Mouse (Mus musculus): Measurements from ENCODE around the gene Dtnb. TPM values are rescaled to one million over a fixed set of nuclear protein-coding genes. Genes with fewer than 3 reads are reported as not detected.

Gene Dtnb
- total and polyA plus RNA-seq, 2 experiments = 11.7 to 35.6 TPM

DNA sequence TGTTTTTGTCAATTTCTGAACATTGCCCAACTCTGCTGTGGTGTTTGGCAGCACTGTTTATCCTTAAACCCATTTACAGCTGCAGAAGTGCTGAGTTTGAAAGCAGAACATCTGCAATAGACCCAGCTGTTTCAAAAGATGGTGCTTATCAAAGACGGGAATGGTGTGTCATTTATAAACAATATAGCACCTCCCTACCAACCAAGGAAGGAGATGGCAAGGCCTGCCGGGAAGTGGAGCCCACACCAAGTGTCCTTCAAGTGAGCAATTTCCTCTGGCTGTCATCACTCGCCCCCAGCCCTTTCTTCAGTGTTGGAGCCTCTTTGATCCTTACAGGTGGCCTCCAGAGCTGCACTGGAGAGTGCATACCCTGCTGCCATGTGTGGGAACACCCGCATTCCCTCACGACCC lies 97.8 kb downstream of the Dtnb start:
- no peak overlapping the region for H3K4me3 ChIP-seq (ENCODE audit: insufficient read depth, low read depth, low read length)

DNA sequence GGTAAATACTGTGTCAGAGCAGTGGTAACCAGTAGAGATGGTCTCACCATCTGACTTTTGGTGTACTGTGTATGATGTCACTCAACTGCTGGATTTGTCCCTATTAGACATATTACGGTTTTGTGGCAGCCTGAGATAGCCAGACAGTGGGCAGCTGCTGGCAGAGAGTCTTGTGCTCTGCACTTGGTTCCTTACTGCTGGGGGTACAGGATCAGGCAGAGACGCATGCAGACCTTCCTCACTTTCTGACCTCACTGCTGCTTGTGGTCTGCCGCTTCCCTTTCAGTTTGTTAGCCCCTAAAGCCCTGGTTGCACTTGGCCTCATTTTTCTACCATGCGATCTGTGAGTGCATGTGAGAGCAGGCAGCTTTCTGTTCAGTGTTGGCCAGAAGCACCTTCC lies 98.9 kb downstream of the Dtnb start:
- WGBS = 95% methylated on average over 4 of the region's 4 CpGs
- H3K79me2 ChIP-seq (ENCODE audit: control insufficient read depth, insufficient read depth, low read length) = no peaks in the 10 kb centered on the region
- DNase-seq (ENCODE audit: extremely low read depth, low read depth, low spot score) = no peak

More for the DNA sequence above, 97.8 kb downstream of the Dtnb start:
- no peaks in the 10 kb centered on the region for H3K4me1 ChIP-seq (ENCODE audit: control insufficient read depth, insufficient read depth, low read length)
- H3K27me3 ChIP-seq (ENCODE audit: control insufficient read depth, insufficient read depth, low read length) = no peaks in the 10 kb centered on the region
- H3K36me3 ChIP-seq (ENCODE audit: control insufficient read depth, insufficient read depth, low read length) = peaks cover 12% of the 10 kb centered on the region; the same call in 1 of the 2 replicates
- H3K9ac ChIP-seq (ENCODE audit: low read depth, low read length) = no peak overlapping the region
- H3K79me2 ChIP-seq (ENCODE audit: control insufficient read depth, insufficient read depth, low read length) = no peaks in the 10 kb centered on the region
- no peak overlapping the region for H3K27ac ChIP-seq (replicated peaks; ENCODE audit: insufficient read depth, low read depth, low read length)
- no peak for TF ChIP-seq CTCF (IDR thresholded peaks at IDR 0.05; ENCODE audit: low read depth, low read length)
- no peak for TF ChIP-seq POLR2A (IDR thresholded peaks at IDR 0.05; ENCODE audit: extremely low read depth, insufficient read depth, low read length)
- WGBS = 84% methylated on average over 5 of the region's 5 CpGs
- DNase-seq (ENCODE audit: extremely low read depth, low read depth, low spot score) = no peak

DNA sequence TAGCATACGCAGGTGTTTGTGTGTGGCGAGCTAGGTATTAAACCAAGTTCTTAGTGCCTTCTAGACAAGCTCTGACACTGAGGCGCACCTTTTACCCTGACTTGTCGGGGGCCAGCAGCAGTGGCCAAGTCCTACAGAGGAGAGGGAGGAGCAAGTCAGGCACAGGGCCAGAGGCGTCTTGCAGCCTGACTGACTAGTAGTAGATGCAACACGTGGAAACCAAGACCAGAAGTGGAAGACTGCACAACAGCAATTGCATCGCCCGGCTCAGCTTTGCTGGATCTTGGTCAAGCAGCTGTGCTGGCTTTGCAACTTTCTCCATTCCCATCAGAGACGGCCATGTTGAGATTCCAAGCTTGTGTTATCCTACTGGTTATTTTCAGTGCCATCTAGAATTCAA lies 100.6 kb downstream of the Dtnb start:
- no peak for DNase-seq (ENCODE audit: extremely low read depth, low read depth, low spot score)
- TF ChIP-seq CTCF (IDR thresholded peaks at IDR 0.05; ENCODE audit: low read depth, low read length) = no peak
- TF ChIP-seq POLR2A (IDR thresholded peaks at IDR 0.05; ENCODE audit: extremely low read depth, insufficient read depth, low read length) = no peak
- Histone ChIP-seq H3K36me3 (ENCODE audit: control insufficient read depth, insufficient read depth, low read length) (peaks cover 6% of the 10 kb centered on the region; the same call in 1 of the 2 replicates), H3K4me3 (ENCODE audit: insufficient read depth, low read depth, low read length) (no peak overlapping the region), H3K27ac (replicated peaks; ENCODE audit: insufficient read depth, low read depth, low read length) (no peak overlapping the region), H3K9ac (ENCODE audit: low read depth, low read length) (no peak overlapping the region), H3K27me3 (ENCODE audit: control insufficient read depth, insufficient read depth, low read length) (no peaks in the 10 kb centered on the region), H3K4me1 (ENCODE audit: control insufficient read depth, insufficient read depth, low read length) (no peaks in the 10 kb centered on the region), H3K79me2 (ENCODE audit: control insufficient read depth, insufficient read depth, low read length) (no peaks in the 10 kb centered on the region)
- WGBS = 89% methylated on average over 9 of the region's 9 CpGs

More for the DNA sequence above, 98.9 kb downstream of the Dtnb start:
- Histone ChIP-seq H3K4me3 (ENCODE audit: insufficient read depth, low read depth, low read length) (no peak overlapping the region), H3K4me1 (ENCODE audit: control insufficient read depth, insufficient read depth, low read length) (no peaks in the 10 kb centered on the region), H3K27me3 (ENCODE audit: control insufficient read depth, insufficient read depth, low read length) (no peaks in the 10 kb centered on the region), H3K27ac (replicated peaks; ENCODE audit: insufficient read depth, low read depth, low read length) (no peak overlapping the region), H3K36me3 (ENCODE audit: control insufficient read depth, insufficient read depth, low read length) (peaks cover 12% of the 10 kb centered on the region; the same call in 1 of the 2 replicates), H3K9ac (ENCODE audit: low read depth, low read length) (no peak overlapping the region)
- no peak for TF ChIP-seq CTCF (IDR thresholded peaks at IDR 0.05; ENCODE audit: low read depth, low read length)
- TF ChIP-seq POLR2A (IDR thresholded peaks at IDR 0.05; ENCODE audit: extremely low read depth, insufficient read depth, low read length) = no peak

DNA sequence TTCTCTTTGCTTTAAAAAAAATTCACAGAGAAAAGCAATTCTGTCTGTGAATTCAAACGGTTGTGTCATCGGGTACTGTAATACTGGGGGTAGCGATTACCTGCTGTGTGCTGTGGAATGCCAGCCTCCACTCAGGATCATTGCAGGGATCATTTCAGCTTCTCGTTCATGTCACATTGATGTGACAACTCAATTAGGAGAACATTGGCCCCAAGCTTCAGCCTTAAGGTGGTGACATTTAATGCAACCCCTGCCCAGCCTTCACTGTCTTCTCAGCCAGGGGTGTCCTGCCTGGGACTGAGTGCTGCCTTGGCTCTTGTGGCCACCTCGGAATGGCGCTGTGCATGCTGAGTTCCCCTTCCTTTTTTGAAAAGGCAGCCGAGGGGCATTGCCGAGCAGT lies 101.7 kb downstream of the Dtnb start:
- H3K4me3 ChIP-seq (ENCODE audit: insufficient read depth, low read depth, low read length) = no peak overlapping the region
- H3K79me2 ChIP-seq (ENCODE audit: control insufficient read depth, insufficient read depth, low read length) = no peaks in the 10 kb centered on the region
- no peak overlapping the region for H3K9ac ChIP-seq (ENCODE audit: low read depth, low read length)
- no peak for DNase-seq (ENCODE audit: extremely low read depth, low read depth, low spot score)
- no peaks in the 10 kb centered on the region for H3K27me3 ChIP-seq (ENCODE audit: control insufficient read depth, insufficient read depth, low read length)
- 94% methylated on average over 8 of the region's 8 CpGs for WGBS
- no peak overlapping the region for H3K27ac ChIP-seq (replicated peaks; ENCODE audit: insufficient read depth, low read depth, low read length)
- H3K4me1 ChIP-seq (ENCODE audit: control insufficient read depth, insufficient read depth, low read length) = no peaks in the 10 kb centered on the region
- H3K36me3 ChIP-seq (ENCODE audit: control insufficient read depth, insufficient read depth, low read length) = peaks cover 4% of the 10 kb centered on the region; the same call in 1 of the 2 replicates
- TF ChIP-seq POLR2A (IDR thresholded peaks at IDR 0.05; ENCODE audit: extremely low read depth, insufficient read depth, low read length) = no peak
- TF ChIP-seq CTCF (IDR thresholded peaks at IDR 0.05; ENCODE audit: low read depth, low read length) = no peak

DNA sequence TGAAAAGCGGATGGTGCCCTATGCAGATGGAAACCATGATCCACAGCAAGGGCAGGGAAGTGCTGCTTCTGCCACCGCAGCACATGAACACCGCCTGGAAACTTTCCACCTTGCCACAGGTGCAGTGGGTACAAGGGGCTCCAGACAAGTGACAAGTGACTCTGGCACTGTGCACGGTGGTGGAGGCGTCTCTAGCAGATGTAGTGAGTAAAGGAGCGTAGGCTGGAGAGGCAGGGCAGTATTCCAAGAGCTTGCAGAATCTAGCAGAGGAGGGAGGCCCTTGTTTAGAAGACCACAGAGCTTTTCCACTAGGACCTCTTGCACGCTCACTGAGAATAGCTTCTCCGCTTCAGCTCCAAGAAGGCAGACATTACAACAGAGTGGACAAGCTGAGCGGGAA lies 102.7 kb downstream of the Dtnb start:
- no peak for TF ChIP-seq CTCF (IDR thresholded peaks at IDR 0.05; ENCODE audit: low read depth, low read length)
- no peak for TF ChIP-seq POLR2A (IDR thresholded peaks at IDR 0.05; ENCODE audit: extremely low read depth, insufficient read depth, low read length)
- peaks cover 2% of the 10 kb centered on the region; the same call in 1 of the 2 replicates for H3K36me3 ChIP-seq (ENCODE audit: control insufficient read depth, insufficient read depth, low read length)
- no peaks in the 10 kb centered on the region for H3K79me2 ChIP-seq (ENCODE audit: control insufficient read depth, insufficient read depth, low read length)
- WGBS = 98% methylated on average over 9 of the region's 9 CpGs
- DNase-seq (ENCODE audit: extremely low read depth, low read depth, low spot score) = no peak
- no peaks in the 10 kb centered on the region for H3K4me1 ChIP-seq (ENCODE audit: control insufficient read depth, insufficient read depth, low read length)
- H3K27ac ChIP-seq (replicated peaks; ENCODE audit: insufficient read depth, low read depth, low read length) = no peak overlapping the region
- H3K4me3 ChIP-seq (ENCODE audit: insufficient read depth, low read depth, low read length) = no peak overlapping the region
- no peaks in the 10 kb centered on the region for H3K27me3 ChIP-seq (ENCODE audit: control insufficient read depth, insufficient read depth, low read length)
- H3K9ac ChIP-seq (ENCODE audit: low read depth, low read length) = no peak overlapping the region

DNA sequence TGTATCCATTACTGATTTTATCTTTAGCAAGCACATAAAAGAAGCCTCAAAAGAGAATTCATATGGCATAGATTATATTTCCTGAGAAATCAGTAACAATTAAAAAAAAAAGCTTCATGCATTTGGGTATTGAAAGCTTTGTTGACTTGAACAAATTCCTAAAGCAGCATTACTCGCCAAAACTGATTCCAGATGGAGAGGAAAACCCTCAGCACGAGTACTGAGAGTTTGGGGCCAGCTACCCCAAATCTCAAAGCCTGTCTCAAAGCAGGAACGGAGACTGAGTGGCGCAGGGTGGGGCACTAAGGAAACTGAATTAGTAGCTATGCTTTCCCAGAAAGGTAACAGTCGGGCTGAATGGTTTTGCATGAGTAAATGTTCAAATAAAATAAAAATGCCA lies 108.5 kb downstream of the Dtnb start:
- TF ChIP-seq CTCF (IDR thresholded peaks at IDR 0.05; ENCODE audit: low read depth, low read length) = no peak
- no peak for TF ChIP-seq POLR2A (IDR thresholded peaks at IDR 0.05; ENCODE audit: extremely low read depth, insufficient read depth, low read length)
- WGBS = 91% methylated on average over 5 of the region's 5 CpGs

More for the DNA sequence above, 108.5 kb downstream of the Dtnb start:
- H3K9ac ChIP-seq (ENCODE audit: low read depth, low read length) = no peak overlapping the region
- H3K27ac ChIP-seq (replicated peaks; ENCODE audit: insufficient read depth, low read depth, low read length) = no peak overlapping the region
- H3K79me2 ChIP-seq (ENCODE audit: control insufficient read depth, insufficient read depth, low read length) = no peaks in the 10 kb centered on the region
- no peaks in the 10 kb centered on the region for H3K27me3 ChIP-seq (ENCODE audit: control insufficient read depth, insufficient read depth, low read length)
- H3K4me3 ChIP-seq (ENCODE audit: insufficient read depth, low read depth, low read length) = no peak overlapping the region
- no peaks in the 10 kb centered on the region for H3K4me1 ChIP-seq (ENCODE audit: control insufficient read depth, insufficient read depth, low read length)
- no peaks in the 10 kb centered on the region for H3K36me3 ChIP-seq (ENCODE audit: control insufficient read depth, insufficient read depth, low read length)
- DNase-seq (ENCODE audit: extremely low read depth, low read depth, low spot score) = no peak

Measured in liver, adult 2 months (tissue).